Mouse (Mus musculus): ENCODE data around the gene Banp. TPM values are rescaled to one million over a fixed set of nuclear protein-coding genes. Genes with fewer than 3 reads are reported as not detected.

The Banp gene
- total and polyA plus RNA-seq, 3 experiments = 19.2 to 28.4 TPM; not detected in 1

- Histone ChIP-seq H3K4me3 (ENCODE audit: control insufficient read depth in 1 of 2, insufficient read depth in 1 of 2, low read depth in 2 of 2, low read length in 2 of 2) (peak within 1 kb of the TSS; percentile 93 to 96), H3K9ac (ENCODE audit: control insufficient read depth, low read depth, low read length, poor library complexity, severe bottlenecking) (peak within 1 kb of the TSS; percentile 93), H3K27me3 (ENCODE audit: control insufficient read depth in 1 of 2, insufficient read depth in 2 of 2, low read length in 2 of 2) (no peaks in the 10 kb centered on the region), H3K27ac (ENCODE audit: control insufficient read depth, low read depth, low read length) (peak within 1 kb of the TSS; percentile 95), H3K79me2 (ENCODE audit: control insufficient read depth, insufficient read depth, low read length, poor library complexity) (peaks cover 47% of the 10 kb centered on the region), H3K9me3 (replicated peaks; ENCODE audit: insufficient read depth, low read length) (no peaks in the 10 kb centered on the region), H3K36me3 (ENCODE audit: control insufficient read depth in 1 of 2, insufficient read depth in 2 of 2, low read length in 2 of 2) (peaks cover 6 to 22% of the 10 kb centered on the region in 2 experiments), H3K4me1 (ENCODE audit: control insufficient read depth in 1 of 2, insufficient read depth in 2 of 2, low read length in 2 of 2) (peaks cover 8 to 30% of the 10 kb centered on the region in 2 experiments)
- DNase-seq (ENCODE audit: low read depth, low spot score) = peak; percentile 97
- TF ChIP-seq E2F4 (IDR thresholded peaks at IDR 0.05; ENCODE audit: borderline replicate concordance, low read depth, low read length) = no peak
- TF ChIP-seq ZNF384 (IDR thresholded peaks at IDR 0.05; ENCODE audit: low read depth, low read length) = no peak
- TF ChIP-seq TCF12 (IDR thresholded peaks at IDR 0.05; ENCODE audit: low read depth, low read length) = peak; percentile 82
- peak; percentile 56 for TF ChIP-seq NRF1 (IDR thresholded peaks at IDR 0.05; ENCODE audit: insufficient read depth, low read depth, low read length, poor library complexity, severe bottlenecking)
- TF ChIP-seq GABPA (IDR thresholded peaks at IDR 0.05; ENCODE audit: low read depth, low read length) = no peak
- peak; percentile 84 for TF ChIP-seq MAZ (IDR thresholded peaks at IDR 0.05; ENCODE audit: low read depth, low read length)
- peak; percentile 100 for TF ChIP-seq MXI1 (IDR thresholded peaks at IDR 0.05; ENCODE audit: low read depth, low read length)
- no peak; a peak in 1 of 6 replicates for TF ChIP-seq CTCF (IDR thresholded peaks at IDR 0.05 in 2 of 3, conservative IDR thresholded peaks at IDR 0.05 in 1 of 3; ENCODE audit: control insufficient read depth in 1 of 3, insufficient read depth in 1 of 3, low read depth in 2 of 3, low read length in 3 of 3, poor library complexity in 1 of 3, severe bottlenecking in 1 of 3)
- no peak for TF ChIP-seq USF2 (IDR thresholded peaks at IDR 0.05; ENCODE audit: borderline replicate concordance in 1 of 2, insufficient read depth in 1 of 2, low read depth in 1 of 2, low read length in 2 of 2)
- no peak for TF ChIP-seq MYB (IDR thresholded peaks at IDR 0.05; ENCODE audit: low read depth, low read length)
- peak; percentile 88 for TF ChIP-seq ETS1 (IDR thresholded peaks at IDR 0.05; ENCODE audit: low read depth, low read length)
- TF ChIP-seq BHLHE40 (IDR thresholded peaks at IDR 0.05; ENCODE audit: borderline replicate concordance, low read depth, low read length) = peak; percentile 74
- peak; percentile 99 for TF ChIP-seq ZMIZ1 (IDR thresholded peaks at IDR 0.05; ENCODE audit: low read depth, low read length)
- TF ChIP-seq GATA1 (IDR thresholded peaks at IDR 0.05; ENCODE audit: low read depth, low read length) = peak; percentile 78
- 0 out of 2 replicates have a peak, but pooled peaks have one; percentile 24 for TF ChIP-seq KAT2A (conservative IDR thresholded peaks at IDR 0.05; ENCODE audit: low read depth, low read length)
- TF ChIP-seq HCFC1 (IDR thresholded peaks at IDR 0.05; ENCODE audit: low read depth, low read length) = peak; percentile 47; the same call in 1 of the 2 replicates
- TF ChIP-seq MAX (IDR thresholded peaks at IDR 0.05; ENCODE audit: low read length) = peak; percentile 91
- no peak for TF ChIP-seq SMC3 (IDR thresholded peaks at IDR 0.05; ENCODE audit: low read depth, low read length)
- TF ChIP-seq MYC (IDR thresholded peaks at IDR 0.05; ENCODE audit: low read depth, low read length) = peak; percentile 97
- peak; percentile 94 for TF ChIP-seq POLR2AphosphoS2 (IDR thresholded peaks at IDR 0.05; ENCODE audit: low read length)
- TF ChIP-seq POLR2AphosphoS5 (IDR thresholded peaks at IDR 0.05; ENCODE audit: borderline replicate concordance, low read depth, low read length) = no peak
- TF ChIP-seq EP300 (IDR thresholded peaks at IDR 0.05; ENCODE audit: low read depth in 1 of 2, low read length in 2 of 2) = peak; percentile 56 to 85
- TF ChIP-seq TAL1 (IDR thresholded peaks at IDR 0.05; ENCODE audit: low read length) = peak; percentile 36
- TF ChIP-seq CHD1 (IDR thresholded peaks at IDR 0.05; ENCODE audit: low read depth, low read length) = no peak
- peak; percentile 99 for TF ChIP-seq SIN3A (IDR thresholded peaks at IDR 0.05; ENCODE audit: low read length)
- TF ChIP-seq ZKSCAN1 (IDR thresholded peaks at IDR 0.05; ENCODE audit: low read depth, low read length) = no peak
- no peak for TF ChIP-seq RAD21 (IDR thresholded peaks at IDR 0.05; ENCODE audit: low read depth, low read length)
- 0 out of 2 replicates have a peak, but pooled peaks have one; percentile 3 for TF ChIP-seq MAFK (IDR thresholded peaks at IDR 0.05; ENCODE audit: borderline replicate concordance, low read depth, low read length)
- peak; percentile 37; the same call in 1 of the 2 replicates for TF ChIP-seq ELF1 (IDR thresholded peaks at IDR 0.05; ENCODE audit: low read depth, low read length)
- TF ChIP-seq MEF2A (IDR thresholded peaks at IDR 0.05; ENCODE audit: extremely low read depth, insufficient replicate concordance, low read depth, low read length, poor library complexity, severe bottlenecking) = no peak
- peak; percentile 93 for TF ChIP-seq TBP (IDR thresholded peaks at IDR 0.05; ENCODE audit: low read depth, low read length)
- TF ChIP-seq UBTF (IDR thresholded peaks at IDR 0.05; ENCODE audit: borderline replicate concordance, insufficient read depth, low read depth, low read length) = no peak
- TF ChIP-seq ZC3H11A (IDR thresholded peaks at IDR 0.05; ENCODE audit: low read depth, low read length) = no peak
- no peak for TF ChIP-seq JUND (IDR thresholded peaks at IDR 0.05; ENCODE audit: low read depth, low read length)
- peak; percentile 64; the same call in 1 of the 2 replicates for TF ChIP-seq RCOR1 (IDR thresholded peaks at IDR 0.05; ENCODE audit: low read depth, low read length)
- TF ChIP-seq NELFE (IDR thresholded peaks at IDR 0.05; ENCODE audit: low read depth, low read length) = peak; percentile 97
Measured at GRCm38 (mm10) chr8:121907587-121908248, 41.8 kb upstream of the Banp start, which contains the start of gene Slc7a5. Slc7a5 (minus strand) TSS chr8:121907694.
